Mouse (Mus musculus) neural tube, embryonic 11.5 days (tissue): ENCODE data around the gene Gm28635. TPM values are rescaled to one million over a fixed set of nuclear protein-coding genes. Genes with fewer than 3 reads are reported as not detected.

Source experiments
- ATAC-seq: fragments of 200-750 bp; cut with Nextera tagmentation; 2 replicates; pipeline ENCODE4 v1.8.0; 2017; ENCODE audit warnings: moderate number of reproducible peaks, mild to moderate bottlenecking, moderate TSS enrichment, moderate library complexity; ENCODE audit not compliant: insufficient read depth, low FRiP score, low TSS enrichment
- DNase-seq: peaks from one replicate; pipeline ENCODE4 v3.0.0-alpha.2; 2015; ENCODE audit warnings: low spot score
- H3K27ac ChIP-seq: fragments of 300-500 bp; sonication (generic); 2 replicates; pipeline ENCODE4 v1.5.1; 2014; ENCODE audit warnings: low read depth, mild to moderate bottlenecking, low read length
- H3K27me3 ChIP-seq: fragments of 300-500 bp; sonication (generic); 2 replicates; pipeline ENCODE4 v1.6.1; 2014; ENCODE audit warnings: mild to moderate bottlenecking, low read length, mixed read lengths; ENCODE audit not compliant: control insufficient read depth, insufficient read depth
- H3K36me3 ChIP-seq: fragments of 300-500 bp; sonication (generic); 2 replicates; pipeline ENCODE4 v1.6.1; 2014; ENCODE audit warnings: mild to moderate bottlenecking, low read length, moderate library complexity, mixed read lengths; ENCODE audit not compliant: control insufficient read depth, insufficient read depth
- H3K4me1 ChIP-seq: fragments of 300-500 bp; sonication (generic); 2 replicates; pipeline ENCODE4 v1.6.1; 2014; ENCODE audit warnings: low read length, mixed read lengths; ENCODE audit not compliant: control insufficient read depth, insufficient read depth
- H3K4me2 ChIP-seq: fragments of 300-500 bp; sonication (generic); 2 replicates; pipeline ENCODE4 v1.6.1; 2014; ENCODE audit warnings: low read depth, mild to moderate bottlenecking, moderate library complexity
- H3K4me3 ChIP-seq: fragments of 300-500 bp; sonication (generic); 2 replicates; pipeline ENCODE4 v1.5.1; 2014; ENCODE audit warnings: low read depth, low read length
- H3K9ac ChIP-seq: fragments of 300-500 bp; sonication (generic); 2 replicates; pipeline ENCODE4 v1.6.1; 2014; ENCODE audit warnings: mild to moderate bottlenecking, low read length
- H3K9me3 ChIP-seq: fragments of 300-500 bp; sonication (generic); 2 replicates; pipeline ENCODE4 v1.6.1; 2016; ENCODE audit warnings: low read length; ENCODE audit not compliant: control insufficient read depth
- WGBS: fragments of 180-500 bp; shearing (Covaris S2); extraction: QIAGEN DNeasy Blood & Tissue Kit; methylation state at CpG from one replicate; pipeline ENCODE4 v1.1.7; 2014; 5-methylcytosine and 5-hydroxymethylcytosine counted together
- polyA plus RNA-seq: library from polyadenylated mRNA; unstranded; fragments of >200 nt; fragmentation: Nextera tagmentation; extraction: Ambion mirVana; gene quantifications from 2 replicates; pipeline ENCODE4 v1.2.1, GENCODE M21; 2014

Gm28635 gene
- polyA plus RNA-seq, result not detected in 2 replicates

- H3K4me1 ChIP-seq, result peaks cover 13% of the 10 kb centered on the region
- no peak within 1 kb of the TSS for H3K27ac ChIP-seq
- peak within 1 kb of the TSS; percentile 76 for H3K4me3 ChIP-seq
- DNase-seq, result peak; percentile 93
- peak within 1 kb of the TSS; percentile 66 for H3K9ac ChIP-seq
- peak within 1 kb of the TSS; percentile 70 for H3K4me2 ChIP-seq
- H3K9me3 ChIP-seq, result no peaks in the 10 kb centered on the region
- under 1% methylated on average over 44 of the region's 44 CpGs for WGBS
- H3K36me3 ChIP-seq, result peaks cover 11% of the 10 kb centered on the region; the same call in 1 of the 2 replicates
- H3K27me3 ChIP-seq, result no peaks in the 10 kb centered on the region
- ATAC-seq, result peak; percentile 100
Measured at GRCm38 (mm10) chr2:84677968-84678880, at the start of gene Gm28635, which contains the start of gene Med19. Gene Gm28635, minus strand, starts transcription at chr2:84678041. Gene Med19, plus strand, starts transcription at chr2:84678402.

GRCm38 (mm10) chr2:84727172-84727858, 49.5 kb upstream of the Gm28635 start, which contains the start of gene Clp1:
Gene Clp1, minus strand, starts transcription at chr2:84727350.
- WGBS, result under 1% methylated on average over 39 of the region's 39 CpGs
- ATAC-seq, result peak; percentile 96
- Histone ChIP-seq H3K36me3 (peaks cover 2% of the 10 kb centered on the region; the same call in 1 of the 2 replicates), H3K27me3 (no peaks in the 10 kb centered on the region), H3K4me1 (no peaks in the 10 kb centered on the region), H3K9me3 (no peaks in the 10 kb centered on the region), H3K27ac (0 out of 2 replicates have a peak within 1 kb of the TSS, but pooled peaks have one; percentile 45), H3K9ac (peak within 1 kb of the TSS; percentile 54), H3K4me2 (peak within 1 kb of the TSS; percentile 68), H3K4me3 (peak within 1 kb of the TSS; percentile 59)
- DNase-seq, result peak; percentile 97

GRCm38 (mm10) chr2:84726716-84727115, 48.9 kb upstream of the Gm28635 start:
- Histone ChIP-seq H3K36me3 (peaks cover 2% of the 10 kb centered on the region; the same call in 1 of the 2 replicates), H3K9ac (peak overlapping the region; percentile 37), H3K27me3 (no peaks in the 10 kb centered on the region), H3K9me3 (no peaks in the 10 kb centered on the region), H3K4me2 (peak overlapping the region; percentile 68), H3K4me3 (peak overlapping the region; percentile 59), H3K27ac (no peak overlapping the region), H3K4me1 (no peaks in the 10 kb centered on the region)
- peak; percentile 4; the same call in 1 of the 2 replicates for ATAC-seq
- WGBS, result 3% methylated on average over 9 of the region's 9 CpGs
- DNase-seq, result no peak

- Histone ChIP-seq H3K9ac (no peak overlapping the region), H3K4me3 (no peak overlapping the region), H3K4me2 (0 out of 2 replicates have a peak overlapping the region, but pooled peaks have one; percentile 1), H3K4me1 (no peaks in the 10 kb centered on the region), H3K27me3 (no peaks in the 10 kb centered on the region), H3K27ac (no peak overlapping the region), H3K36me3 (peaks cover 2% of the 10 kb centered on the region; the same call in 1 of the 2 replicates), H3K9me3 (no peaks in the 10 kb centered on the region)
- ATAC-seq, result no peak
- WGBS, result 92% methylated on average over 10 of the region's 10 CpGs
- DNase-seq, result no peak
Measured at GRCm38 (mm10) chr2:84725770-84726169, 47.9 kb upstream of the Gm28635 start.

GRCm38 (mm10) chr2:84723856-84724255, 46.0 kb upstream of the Gm28635 start:
- no peak overlapping the region for H3K27ac ChIP-seq
- H3K36me3 ChIP-seq, result peaks cover 2% of the 10 kb centered on the region; the same call in 1 of the 2 replicates
- no peaks in the 10 kb centered on the region for H3K4me1 ChIP-seq
- DNase-seq (no peak), ATAC-seq (no peak)
- WGBS, result 93% methylated on average over 14 of the region's 14 CpGs
- no peak overlapping the region for H3K4me3 ChIP-seq
- H3K4me2 ChIP-seq, result no peak overlapping the region
- no peaks in the 10 kb centered on the region for H3K9me3 ChIP-seq
- no peaks in the 10 kb centered on the region for H3K27me3 ChIP-seq
- no peak overlapping the region for H3K9ac ChIP-seq

GRCm38 (mm10) chr2:84721182-84721581, 43.3 kb upstream of the Gm28635 start:
- no peak for DNase-seq
- ATAC-seq, result no peak
- H3K36me3 ChIP-seq, result peaks cover 2% of the 10 kb centered on the region; the same call in 1 of the 2 replicates
- WGBS, result 69% methylated on average over 3 of the region's 3 CpGs
- no peak overlapping the region for H3K9ac ChIP-seq
- no peak overlapping the region for H3K4me3 ChIP-seq
- H3K9me3 ChIP-seq, result no peaks in the 10 kb centered on the region
- no peaks in the 10 kb centered on the region for H3K27me3 ChIP-seq
- peaks cover 4% of the 10 kb centered on the region; the same call in 1 of the 2 replicates for H3K4me1 ChIP-seq
- no peak overlapping the region for H3K27ac ChIP-seq
- H3K4me2 ChIP-seq, result no peak overlapping the region

- H3K4me2 ChIP-seq, result no peak overlapping the region
- peaks cover 2% of the 10 kb centered on the region; the same call in 1 of the 2 replicates for H3K36me3 ChIP-seq
- no peak for DNase-seq
- 88% methylated on average over 2 of the region's 2 CpGs for WGBS
- no peak overlapping the region for H3K27ac ChIP-seq
- H3K9me3 ChIP-seq, result no peaks in the 10 kb centered on the region
- no peak for ATAC-seq
- H3K4me1 ChIP-seq, result peaks cover 5% of the 10 kb centered on the region; the same call in 1 of the 2 replicates
- H3K9ac ChIP-seq, result no peak overlapping the region
- no peak overlapping the region for H3K4me3 ChIP-seq
- H3K27me3 ChIP-seq, result no peaks in the 10 kb centered on the region
Measured at GRCm38 (mm10) chr2:84720718-84721117, 42.9 kb upstream of the Gm28635 start.

- H3K27ac ChIP-seq, result no peak overlapping the region
- DNase-seq (no peak), ATAC-seq (no peak)
- no peak overlapping the region for H3K9ac ChIP-seq
- no peaks in the 10 kb centered on the region for H3K36me3 ChIP-seq
- H3K9me3 ChIP-seq, result no peaks in the 10 kb centered on the region
- H3K4me1 ChIP-seq, result peaks cover 14% of the 10 kb centered on the region
- 93% methylated on average over 4 of the region's 4 CpGs for WGBS
- H3K27me3 ChIP-seq, result no peaks in the 10 kb centered on the region
- H3K4me2 ChIP-seq, result no peak overlapping the region
- no peak overlapping the region for H3K4me3 ChIP-seq
Measured at GRCm38 (mm10) chr2:84717357-84717756, 39.5 kb upstream of the Gm28635 start.
